Mouse (Mus musculus): ENCODE data around the gene Tardbp.

- no peak for TF ChIP-seq POLR2A (IDR thresholded peaks at IDR 0.05; ENCODE audit: insufficient read depth, low read depth, low read length)
- TF ChIP-seq CTCF (IDR thresholded peaks at IDR 0.05), result no peak
Measured at GRCm38 (mm10) chr4:148596731-148597130, 30.1 kb downstream of the Tardbp start.
